Mouse (Mus musculus): ENCODE results near the gene Dmrtc2.

Gene Dmrtc2

DNA sequence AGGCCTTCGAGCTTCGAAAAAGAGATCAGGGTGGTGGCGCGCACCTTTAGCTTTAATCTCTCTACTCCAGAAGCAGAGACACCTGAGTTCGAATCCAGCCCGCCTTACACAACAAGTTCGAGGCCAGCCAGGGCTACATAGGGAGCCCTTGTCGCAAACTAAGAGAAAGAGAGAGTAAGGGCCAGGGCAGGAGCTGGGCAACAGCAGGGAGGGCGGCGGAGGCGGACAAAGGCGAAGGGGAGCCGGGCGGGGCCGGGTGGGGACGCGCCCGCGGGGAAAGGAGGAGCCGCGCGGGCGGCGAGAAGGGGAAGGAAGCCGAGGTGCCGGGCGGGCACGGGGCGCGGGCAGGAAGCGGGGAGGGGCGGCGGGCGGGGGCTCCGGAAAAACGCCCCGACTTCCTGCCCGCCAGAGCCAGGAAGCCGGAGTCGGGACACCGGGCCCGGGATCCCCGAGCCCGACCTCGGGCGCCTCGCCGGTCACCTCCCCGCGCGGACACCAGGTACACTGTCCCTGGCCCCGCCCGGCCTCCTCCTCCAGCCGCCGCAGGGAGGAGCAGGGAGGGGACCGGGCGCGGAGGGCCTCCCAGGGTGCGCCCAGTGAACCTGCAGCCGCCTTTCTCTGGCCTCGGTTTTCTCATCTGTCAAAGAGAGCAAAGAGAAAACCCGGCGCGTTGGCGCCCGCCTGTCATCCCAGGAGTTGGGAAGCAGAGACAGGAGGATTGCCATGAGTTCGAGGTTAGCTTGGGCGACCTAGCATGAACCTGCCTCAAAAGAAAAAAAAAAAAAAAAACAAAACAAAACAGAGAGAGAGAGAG is 33.0 kb downstream of the Dmrtc2 start, which contains the start of gene Arhgef1:
Gene Arhgef1 (plus strand): TSS at position 283 of the 814 bp plus-strand sequence.
- DNase-seq: peak; percentile 98

- no peak for DNase-seq
Measured at GRCm38 (mm10) chr7:24903444-24903825, 33.6 kb downstream of the Dmrtc2 start.

- DNase-seq: peak; percentile 100
Measured at GRCm38 (mm10) chr7:24904070-24904483, 34.2 kb downstream of the Dmrtc2 start.

GRCm38 (mm10) chr7:24904936-24905335 is 35.1 kb downstream of the Dmrtc2 start:
- peak; percentile 94 for DNase-seq

DNA sequence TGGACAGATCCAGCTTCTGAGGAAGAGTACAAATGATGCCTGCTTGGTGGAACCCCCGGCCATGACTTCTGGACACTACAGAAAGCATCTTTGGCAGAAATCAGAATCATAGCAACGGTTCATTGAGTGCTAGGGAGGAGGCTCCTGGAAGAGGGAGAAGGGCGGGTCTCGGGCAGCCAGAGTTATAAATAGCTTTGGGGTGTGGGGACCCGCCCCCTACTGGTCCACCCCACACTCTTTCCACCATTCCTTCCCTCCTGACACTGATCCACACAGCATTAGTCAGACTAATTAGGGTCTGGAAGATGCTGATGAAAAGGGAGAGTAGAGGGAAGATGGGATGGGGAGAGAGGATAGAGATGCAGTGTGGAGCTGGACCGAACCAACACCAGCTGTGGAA is 36.7 kb downstream of the Dmrtc2 start:
- DNase-seq: no peak

DNA sequence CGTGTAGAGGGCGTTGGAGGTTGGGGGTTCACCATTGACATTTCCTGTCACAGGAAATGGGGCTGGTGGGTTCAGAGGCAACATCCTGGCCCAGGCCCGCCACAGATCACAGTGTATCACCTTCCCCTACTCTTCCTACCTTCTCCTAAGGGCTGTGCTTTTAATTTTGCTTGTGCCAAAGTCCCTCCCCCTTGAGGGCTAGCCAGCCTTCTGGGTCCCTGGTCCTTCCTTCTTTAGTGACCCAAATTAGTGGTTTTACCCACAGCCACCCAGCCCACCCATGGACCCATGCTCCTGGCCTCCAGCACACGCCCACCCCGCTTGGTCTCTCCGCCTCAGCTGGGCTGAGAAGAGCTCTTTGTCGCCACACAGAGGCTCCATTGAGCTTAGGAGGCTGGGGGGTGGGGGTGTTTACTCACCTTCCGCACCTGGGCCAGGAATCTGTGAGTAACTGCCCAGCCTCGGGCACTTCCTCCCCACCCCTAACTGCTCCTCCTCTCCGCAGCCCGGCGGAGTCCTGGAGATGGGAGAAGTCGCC is 37.4 kb downstream of the Dmrtc2 start:
- peak; percentile 93 for DNase-seq

DNA sequence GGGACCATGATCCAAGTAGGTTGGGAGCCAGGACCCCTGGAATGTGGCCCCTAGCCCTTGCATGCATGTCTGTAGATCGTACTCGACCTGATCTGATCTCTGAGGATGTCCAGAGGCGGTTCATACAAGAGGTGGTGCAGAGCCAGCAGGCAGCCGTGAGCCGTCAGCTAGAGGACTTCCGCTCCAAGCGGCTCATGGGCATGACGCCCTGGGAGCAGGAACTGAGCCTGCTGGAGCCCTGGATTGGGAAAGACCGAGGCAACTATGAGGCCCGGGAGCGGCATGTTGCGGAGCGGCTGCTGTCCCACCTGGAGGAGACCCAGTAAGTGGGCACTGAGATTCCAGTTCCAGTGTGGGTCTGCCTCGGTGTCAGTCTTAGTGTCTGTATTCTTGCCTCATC is 42.6 kb downstream of the Dmrtc2 start:
- DNase-seq: no peak

GRCm38 (mm10) chr7:24918763-24919323 is 49.0 kb downstream of the Dmrtc2 start:
- DNase-seq: no peak

DNA sequence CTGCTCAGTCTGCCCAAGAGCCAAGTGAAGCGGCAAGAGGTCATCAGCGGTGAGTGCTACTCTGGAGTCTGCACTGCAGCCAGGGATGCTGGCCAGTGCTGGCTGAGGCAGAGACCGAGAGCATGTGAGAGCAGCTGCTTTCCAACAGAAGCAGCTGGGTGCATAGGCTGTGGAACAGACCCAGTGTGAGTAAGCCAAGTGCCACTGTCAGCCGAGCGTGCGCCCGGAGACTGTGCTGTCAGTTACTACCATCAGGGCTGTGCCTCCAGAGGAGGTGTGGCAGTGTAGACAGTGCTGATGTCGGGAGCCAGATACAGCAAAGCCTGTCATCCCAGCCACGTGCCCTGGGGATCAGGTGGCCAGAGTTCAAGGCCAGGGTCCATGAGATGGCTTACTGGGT is 49.9 kb downstream of the Dmrtc2 start:
- peak; percentile 98 for DNase-seq
